Mouse (Mus musculus) lung, postnatal 0 days (tissue): Measurements from ENCODE around the gene Map7.

Experiments
- CTCF ChIP-seq: IDR thresholded peaks from 2 replicates; pipeline ENCODE4 v1.5.1; 2016; ENCODE audit warnings: antibody characterized with exemption, mild to moderate bottlenecking
- EP300 ChIP-seq: IDR thresholded peaks from 2 replicates; pipeline ENCODE4 v1.6.1; 2016; ENCODE audit warnings: antibody characterized with exemption, mild to moderate bottlenecking, control low read depth

DNA sequence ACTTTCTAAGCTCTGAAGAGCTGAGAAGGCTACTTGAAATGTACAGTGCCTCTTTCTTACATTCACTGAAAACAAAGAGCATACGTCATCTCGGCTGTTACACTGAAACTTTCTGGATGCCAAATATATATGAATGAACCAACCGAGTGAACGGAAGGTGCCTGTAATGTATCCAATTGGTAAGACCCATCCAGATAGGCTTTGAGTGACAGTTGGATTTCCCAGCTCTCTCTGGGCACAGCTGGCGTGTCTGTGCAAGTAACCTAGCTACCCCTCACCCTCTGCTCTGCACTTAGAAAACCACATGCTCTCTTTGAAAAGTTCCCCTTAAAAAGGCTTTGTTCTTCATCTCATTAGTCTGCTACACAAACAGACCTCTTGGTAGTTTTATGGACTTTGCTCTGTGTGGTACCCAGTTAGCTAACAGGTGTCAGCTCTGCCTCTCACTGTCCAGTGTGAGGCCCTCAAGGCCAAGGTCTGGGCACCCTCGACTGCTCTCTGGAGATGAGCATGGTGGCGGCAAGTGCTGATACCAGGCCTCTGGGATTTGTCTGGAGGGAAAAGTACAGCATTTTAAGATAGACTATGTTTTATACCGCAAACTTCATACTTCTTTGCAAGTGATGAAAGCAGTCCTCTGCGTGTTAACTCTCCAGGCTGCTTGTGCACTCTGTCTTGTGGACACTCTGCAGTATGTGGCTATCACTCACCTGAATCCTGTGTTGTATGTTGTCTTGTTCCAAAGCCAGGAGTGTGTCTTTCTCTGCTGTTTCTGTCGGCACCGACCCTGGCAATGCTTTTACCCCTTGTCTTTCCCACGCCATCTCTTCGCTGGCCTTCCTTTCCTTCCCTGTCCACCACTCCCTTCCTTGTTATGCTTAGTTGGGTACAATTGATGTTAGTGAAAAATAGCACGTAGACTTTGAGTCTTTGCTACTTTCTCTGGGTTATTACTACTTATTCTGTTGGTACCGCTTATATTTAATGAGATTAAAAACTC lies 109.8 kb downstream of the Map7 start:
- TF ChIP-seq CTCF (no peak), EP300 (no peak)
